Mouse (Mus musculus) cerebellum, adult 2 months (tissue): ENCODE measurements at regions not wholly inside any gene's neighbourhood (a gene's known extent, or its start where the extent isn't known, plus 50 kb on each side); places are given as distances from the start of the nearest gene placed in this dataset.

ENCODE experiments used
- DNase-seq, 2 experiments: peaks; one replicate each; pipeline ENCODE4 v3.0.0; 2021
- H3K27ac ChIP-seq: fragments of 200-500 bp; 2 replicates; pipeline ENCODE4 v1.5.1; 2012; ENCODE audit warnings: low read length, control low read depth, inconsistent platforms; ENCODE audit not compliant: insufficient read depth
- H3K27me3 ChIP-seq: fragments of 200-500 bp; 2 replicates; pipeline ENCODE4 v1.6.1; 2012; ENCODE audit warnings: inconsistent platforms, mild to moderate bottlenecking, low read length, moderate library complexity; ENCODE audit not compliant: control insufficient read depth, insufficient read depth
- H3K4me1 ChIP-seq: fragments of 200-500 bp; 2 replicates; pipeline ENCODE4 v1.6.1; 2011; ENCODE audit warnings: low read length; ENCODE audit not compliant: control insufficient read depth, insufficient read depth
- H3K4me3 ChIP-seq: fragments of 200-500 bp; replicated peaks from 2 replicates; pipeline ENCODE3; 2011; ENCODE audit warnings: mild to moderate bottlenecking, low read depth, low read length, control low read depth; ENCODE audit not compliant: insufficient read depth
- CTCF ChIP-seq: fragments of 200-500 bp; IDR thresholded peaks from 2 replicates; pipeline ENCODE4 v1.5.1; 2011; ENCODE audit warnings: low read depth, mild to moderate bottlenecking, control low read depth, low read length, moderate library complexity, borderline replicate concordance; ENCODE audit not compliant: insufficient read depth
- POLR2A ChIP-seq: fragments of 200-500 bp; IDR thresholded peaks from 2 replicates; pipeline ENCODE4 v1.6.1; 2011; ENCODE audit warnings: low read length, control low read depth, borderline replicate concordance; ENCODE audit not compliant: insufficient read depth
- WGBS: fragments of 180-500 bp; shearing (Covaris S2); methylation state at CpG from one replicate; pipeline ENCODE4 v1.1.7; 2018; 5-methylcytosine and 5-hydroxymethylcytosine counted together

- H3K4me1 ChIP-seq = peaks cover 6% of the 10 kb centered on the region
- 47% methylated on average over 5 of the region's 5 CpGs for WGBS
- H3K27ac ChIP-seq = no peak overlapping the region
- no peaks in the 10 kb centered on the region for H3K27me3 ChIP-seq
- no peak overlapping the region for H3K4me3 ChIP-seq
- DNase-seq = no peak
- TF ChIP-seq POLR2A = no peak
- no peak for TF ChIP-seq CTCF
Observed at GRCm38 (mm10) chr17:87202958-87203720, 62.6 kb downstream of the Mcfd2 start.

GRCm38 (mm10) chr17:87202490-87202889 is 63.2 kb downstream of the Mcfd2 start:
- Histone ChIP-seq H3K4me3 (no peak overlapping the region), H3K27me3 (no peaks in the 10 kb centered on the region), H3K4me1 (peaks cover 6% of the 10 kb centered on the region), H3K27ac (no peak overlapping the region)
- peak in 1 of 2 experiments; percentile 10 for DNase-seq
- TF ChIP-seq CTCF (no peak), POLR2A (no peak)
- WGBS = 64% methylated on average over 6 of the region's 6 CpGs

- Histone ChIP-seq H3K27me3 (no peaks in the 10 kb centered on the region), H3K27ac (no peak overlapping the region), H3K4me1 (peaks cover 6% of the 10 kb centered on the region), H3K4me3 (no peak overlapping the region)
- TF ChIP-seq CTCF (no peak), POLR2A (no peak)
- DNase-seq = peak; percentile 31 to 50
- WGBS = 18% methylated on average over 3 of the region's 3 CpGs
Observed at GRCm38 (mm10) chr17:87200721-87201242, 65.0 kb downstream of the Mcfd2 start.

- Histone ChIP-seq H3K4me1 (peaks cover 6% of the 10 kb centered on the region), H3K27me3 (no peaks in the 10 kb centered on the region), H3K27ac (no peak overlapping the region), H3K4me3 (no peak overlapping the region)
- DNase-seq = no peak
- WGBS = 75% methylated on average over 2 of the region's 2 CpGs
- TF ChIP-seq POLR2A (no peak), CTCF (no peak)
Observed at GRCm38 (mm10) chr17:87200134-87200533, 65.6 kb downstream of the Mcfd2 start.

GRCm38 (mm10) chr17:87199134-87199533 is 66.6 kb downstream of the Mcfd2 start:
- no peak overlapping the region for H3K27ac ChIP-seq
- TF ChIP-seq POLR2A (no peak), CTCF (no peak)
- peaks cover 6% of the 10 kb centered on the region for H3K4me1 ChIP-seq
- H3K27me3 ChIP-seq = no peaks in the 10 kb centered on the region
- no peak for DNase-seq
- WGBS = 94% methylated on average over 3 of the region's 3 CpGs
- H3K4me3 ChIP-seq = no peak overlapping the region

GRCm38 (mm10) chr17:87197434-87197833 is 68.3 kb downstream of the Mcfd2 start:
- WGBS = 95% methylated on average over 4 of the region's 4 CpGs
- Histone ChIP-seq H3K27me3 (no peaks in the 10 kb centered on the region), H3K4me3 (no peak overlapping the region), H3K27ac (no peak overlapping the region), H3K4me1 (peaks cover 6% of the 10 kb centered on the region)
- TF ChIP-seq POLR2A (no peak), CTCF (no peak)
- no peak for DNase-seq

GRCm38 (mm10) chr17:87194639-87195038 is 71.1 kb downstream of the Mcfd2 start:
- no peak overlapping the region for H3K27ac ChIP-seq
- H3K4me1 ChIP-seq = no peaks in the 10 kb centered on the region
- H3K4me3 ChIP-seq = no peak overlapping the region
- WGBS = 56% methylated on average over 11 of the region's 11 CpGs
- H3K27me3 ChIP-seq = no peaks in the 10 kb centered on the region
- DNase-seq = no peak
- TF ChIP-seq CTCF (no peak), POLR2A (no peak)

GRCm38 (mm10) chr17:87193482-87193881 is 72.3 kb downstream of the Mcfd2 start:
- no peaks in the 10 kb centered on the region for H3K27me3 ChIP-seq
- H3K27ac ChIP-seq = no peak overlapping the region
- WGBS = 26% methylated on average over 7 of the region's 7 CpGs
- no peak for TF ChIP-seq CTCF
- H3K4me1 ChIP-seq = no peaks in the 10 kb centered on the region
- H3K4me3 ChIP-seq = no peak overlapping the region
- no peak for DNase-seq

- TF ChIP-seq POLR2A (no peak), CTCF (no peak)
- Histone ChIP-seq H3K4me1 (no peaks in the 10 kb centered on the region; the same call in 1 of the 2 replicates), H3K4me3 (no peak overlapping the region), H3K27me3 (no peaks in the 10 kb centered on the region), H3K27ac (no peak overlapping the region)
- WGBS = 33% methylated on average over 3 of the region's 3 CpGs
- DNase-seq = no peak
Observed at GRCm38 (mm10) chr17:87189670-87190069, 76.1 kb downstream of the Mcfd2 start.
